Mouse (Mus musculus) kidney, adult 2 months (tissue): Measurements from ENCODE around the gene Enpp3. TPM values are rescaled to one million over a fixed set of nuclear protein-coding genes. Genes with fewer than 3 reads are reported as not detected.
"Not testable (repeated sequence)": the region's sequence is repeated elsewhere in the genome, so short reads cannot be mapped to it uniquely, and the experiment has no call there.

Experiments
- DNase-seq: peaks from one replicate; pipeline ENCODE4 v3.0.0; 2021
- H3K27ac ChIP-seq: fragments of 200-500 bp; 2 replicates; pipeline ENCODE4 v1.5.1; 2012; ENCODE audit warnings: low read depth, low read length, control low read depth, inconsistent platforms; ENCODE audit not compliant: insufficient read depth
- H3K27me3 ChIP-seq: fragments of 200-500 bp; replicated peaks from 2 replicates; pipeline ENCODE4 v1.6.1; 2012; ENCODE audit warnings: mild to moderate bottlenecking, moderate library complexity, low read length, inconsistent platforms; ENCODE audit not compliant: control insufficient read depth, insufficient read depth
- H3K36me3 ChIP-seq: fragments of 200-500 bp; 2 replicates; pipeline ENCODE4 v1.6.1; 2012; ENCODE audit warnings: mild to moderate bottlenecking, moderate library complexity, low read length, inconsistent platforms; ENCODE audit not compliant: control insufficient read depth, insufficient read depth
- H3K4me1 ChIP-seq: fragments of 200-500 bp; 2 replicates; pipeline ENCODE4 v1.6.1; 2011; ENCODE audit warnings: low read length; ENCODE audit not compliant: control insufficient read depth, insufficient read depth
- H3K4me3 ChIP-seq: fragments of 200-500 bp; 2 replicates; pipeline ENCODE4 v1.5.1; 2011; ENCODE audit warnings: mild to moderate bottlenecking, low read depth, low read length, control low read depth; ENCODE audit not compliant: insufficient read depth
- CTCF ChIP-seq: fragments of 200-500 bp; conservative IDR thresholded peaks from 2 replicates; pipeline ENCODE4 v1.5.1; 2011; ENCODE audit warnings: low read depth, mild to moderate bottlenecking, control low read depth, low read length, moderate library complexity, mixed read lengths; ENCODE audit not compliant: insufficient read depth, insufficient read length
- POLR2A ChIP-seq: fragments of 200-500 bp; IDR thresholded peaks from one replicate; pipeline ENCODE4 v1.6.1; 2011; ENCODE audit warnings: low read depth, low read length, control low read depth
- WGBS: fragments of 180-500 bp; shearing (Covaris S2); methylation state at CpG from one replicate; pipeline ENCODE4 v1.1.7; 2018; 5-methylcytosine and 5-hydroxymethylcytosine counted together
- polyA plus RNA-seq: library from polyadenylated mRNA; depleted of rRNA; stranded (reverse); fragments of >200 nt; gene quantifications from 2 replicates; pipeline ENCODE4 v1.2.3, GENCODE M21; 2012

The Enpp3 gene
- polyA plus RNA-seq, 1 experiment: 30.1 TPM

DNA sequence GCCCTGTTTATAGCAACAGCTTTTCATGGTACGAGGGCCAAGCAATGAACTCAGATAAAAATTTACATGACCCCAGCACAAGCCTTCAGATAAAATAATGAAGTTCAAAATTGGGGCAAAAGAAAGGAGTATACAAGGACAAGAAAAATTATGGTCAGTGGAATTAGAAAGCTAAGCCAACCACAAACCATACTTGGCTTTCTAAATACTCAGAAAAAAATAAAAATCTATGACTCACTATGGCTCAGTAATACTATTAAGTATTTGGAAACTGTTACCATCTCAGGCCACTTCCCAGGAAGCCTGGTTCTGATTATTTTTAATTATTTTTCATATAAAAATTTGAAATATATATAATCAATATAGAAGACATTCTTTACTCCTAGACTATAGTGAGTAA, 19.8 kb downstream of the Enpp3 start:
- no peak overlapping the region for H3K27ac ChIP-seq
- H3K4me1 ChIP-seq: no peaks in the 10 kb centered on the region; the same call in 1 of the 2 replicates
- TF ChIP-seq CTCF (no peak), POLR2A (no peak)
- no peak overlapping the region for H3K4me3 ChIP-seq
- no peak for DNase-seq
- 63% methylated on average over 1 of the region's 1 CpGs for WGBS
- peaks cover 2% of the 10 kb centered on the region; the same call in 1 of the 2 replicates for H3K36me3 ChIP-seq
- H3K27me3 ChIP-seq: no peaks in the 10 kb centered on the region

DNA sequence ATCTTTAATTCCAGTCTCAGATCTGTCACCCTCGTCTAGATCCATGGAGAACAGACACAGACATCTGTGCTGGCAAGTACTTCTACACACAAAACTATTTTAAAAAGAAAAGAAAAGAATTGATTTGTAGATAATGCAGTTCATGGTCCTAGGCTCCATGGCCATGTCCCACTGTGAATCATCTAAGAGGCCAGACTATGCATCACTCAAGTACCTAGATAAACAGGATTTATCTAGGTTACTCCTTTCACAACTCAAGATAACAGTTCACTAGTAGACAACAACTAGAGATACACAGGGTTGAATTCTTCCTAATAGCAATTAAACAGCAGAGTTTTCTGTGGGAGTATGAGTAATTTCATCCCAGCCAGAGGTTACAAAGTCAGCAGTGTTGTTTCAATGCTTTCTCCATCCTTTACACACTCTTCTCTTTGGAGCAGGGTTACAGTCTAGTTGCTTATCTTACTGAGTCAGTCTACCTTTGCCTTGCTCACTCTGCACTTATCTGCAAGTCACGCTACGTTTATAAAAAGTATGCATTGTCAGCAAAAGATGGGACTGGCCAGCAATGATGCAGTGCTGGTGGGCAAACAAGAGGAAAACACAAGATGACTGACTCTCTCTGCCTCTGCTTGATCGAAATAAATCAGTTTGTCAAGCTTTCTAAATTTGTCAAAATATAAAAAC, 20.5 kb downstream of the Enpp3 start:
- Histone ChIP-seq H3K36me3 (peaks cover 2% of the 10 kb centered on the region; the same call in 1 of the 2 replicates), H3K27ac (no peak overlapping the region), H3K4me3 (no peak overlapping the region), H3K27me3 (no peaks in the 10 kb centered on the region), H3K4me1 (no peaks in the 10 kb centered on the region; the same call in 1 of the 2 replicates)
- DNase-seq: no peak
- no peak for TF ChIP-seq CTCF
- no peak for TF ChIP-seq POLR2A
- WGBS: 69% methylated on average over 4 of the region's 4 CpGs

DNA sequence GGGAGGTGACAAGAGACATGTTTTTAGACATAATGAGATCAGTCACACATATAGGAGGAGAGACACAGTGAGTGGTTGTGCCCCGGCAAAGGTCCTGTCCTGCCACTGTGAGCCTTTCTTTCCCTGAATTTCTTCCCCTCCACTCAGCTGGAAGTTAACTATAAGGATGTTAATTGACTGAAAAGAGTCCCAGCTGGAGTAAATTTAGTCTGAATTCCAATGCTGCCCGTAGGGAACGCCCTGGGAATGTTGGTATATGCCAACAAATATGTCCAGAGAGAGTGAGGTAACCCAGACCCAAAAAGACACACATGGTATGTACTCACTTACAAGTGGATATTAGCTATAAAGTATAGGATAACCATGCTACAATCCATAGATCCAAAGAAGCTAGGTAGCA, 23.1 kb downstream of the Enpp3 start:
- Histone ChIP-seq H3K36me3 (peaks cover 2% of the 10 kb centered on the region; the same call in 1 of the 2 replicates), H3K4me3 (no peak overlapping the region), H3K4me1 (no peaks in the 10 kb centered on the region; the same call in 1 of the 2 replicates), H3K27ac (no peak overlapping the region), H3K27me3 (no peaks in the 10 kb centered on the region)
- DNase-seq: no peak
- 91% methylated on average over 3 of the region's 3 CpGs for WGBS
- TF ChIP-seq CTCF (no peak), POLR2A (no peak)

DNA sequence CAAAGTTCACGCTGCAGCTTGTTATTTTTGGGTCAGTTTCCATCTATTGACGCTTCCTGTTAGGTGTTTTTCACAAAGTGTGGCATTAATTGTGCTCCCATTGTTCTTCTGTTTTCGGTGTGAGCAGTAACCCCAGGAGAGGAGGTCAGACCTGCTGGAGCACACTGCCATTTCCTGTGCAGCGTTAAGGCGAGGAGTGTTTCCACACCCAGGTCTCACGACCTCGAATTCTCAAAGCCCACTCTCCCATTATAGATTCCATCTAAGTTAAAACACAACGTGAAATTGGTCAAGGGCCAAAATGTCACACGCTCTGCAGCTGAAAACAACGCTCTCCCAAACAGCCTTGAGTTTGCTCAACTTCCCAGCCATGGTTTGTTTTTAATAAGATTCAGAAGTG, 32.0 kb downstream of the Enpp3 start:
- H3K4me3 ChIP-seq: peak overlapping the region; percentile 5; the same call in 1 of the 2 replicates
- H3K27me3 ChIP-seq: no peaks in the 10 kb centered on the region
- peak overlapping the region; percentile 21; the same call in 1 of the 2 replicates for H3K27ac ChIP-seq
- TF ChIP-seq CTCF (no peak), POLR2A (no peak)
- H3K36me3 ChIP-seq: no peaks in the 10 kb centered on the region
- peak; percentile 55 for DNase-seq
- H3K4me1 ChIP-seq: 0 out of 2 replicates have a peak, but pooled peaks cover 2% of the 10 kb centered on the region
- WGBS: 21% methylated on average over 10 of the region's 10 CpGs

DNA sequence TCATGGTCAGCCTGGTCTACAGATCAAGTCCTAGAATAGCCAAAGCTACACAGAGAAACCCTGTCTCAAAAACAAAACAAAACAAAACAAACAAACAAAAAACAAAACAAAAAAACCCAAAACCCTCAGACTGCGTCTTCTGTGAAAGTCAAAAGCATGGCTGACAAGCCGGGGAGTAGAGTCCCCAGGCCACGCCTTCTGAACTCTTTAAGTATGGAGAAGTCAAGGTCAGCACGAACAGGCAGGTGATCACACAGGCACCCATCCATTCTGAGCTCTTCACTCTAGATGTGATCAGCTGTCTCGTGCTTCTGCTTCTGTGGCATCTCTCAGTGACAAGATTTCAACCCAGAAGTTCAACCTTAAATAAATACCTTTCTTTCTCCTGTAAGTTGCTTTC, 35.9 kb downstream of the Enpp3 start:
- H3K4me3 ChIP-seq: no peak overlapping the region
- TF ChIP-seq POLR2A (no peak), CTCF (no peak)
- 81% methylated on average over 5 of the region's 5 CpGs for WGBS
- H3K4me1 ChIP-seq: 0 out of 2 replicates have a peak, but pooled peaks cover 2% of the 10 kb centered on the region
- no peak for DNase-seq
- no peak overlapping the region for H3K27ac ChIP-seq
- H3K36me3 ChIP-seq: no peaks in the 10 kb centered on the region
- no peaks in the 10 kb centered on the region for H3K27me3 ChIP-seq

DNA sequence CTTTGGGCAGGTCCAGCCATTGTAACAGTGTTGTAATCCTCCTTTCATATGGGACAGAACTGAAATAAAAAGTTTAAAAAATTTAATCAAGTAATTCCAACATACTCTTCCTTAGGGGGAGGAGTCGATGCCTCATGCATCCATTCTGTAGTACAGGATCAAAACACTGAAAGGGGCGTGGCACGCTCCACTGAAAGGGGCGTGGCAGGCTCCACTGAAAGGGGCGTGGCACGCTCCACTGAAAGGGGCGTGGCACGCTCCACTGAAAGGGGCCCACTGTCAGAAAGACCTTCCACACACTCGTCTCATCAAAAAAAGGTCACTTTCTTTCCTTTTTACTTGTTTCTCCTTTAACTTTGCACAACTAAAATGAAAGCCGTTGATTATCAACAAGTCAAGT, 36.7 kb downstream of the Enpp3 start:
- Histone ChIP-seq H3K27me3 (no peaks in the 10 kb centered on the region), H3K4me1 (0 out of 2 replicates have a peak, but pooled peaks cover 2% of the 10 kb centered on the region), H3K4me3 (no peak overlapping the region), H3K36me3 (no peaks in the 10 kb centered on the region), H3K27ac (no peak overlapping the region)
- DNase-seq: no peak
- TF ChIP-seq CTCF (no peak), POLR2A (no peak)
- WGBS: 93% methylated on average over 10 of the region's 10 CpGs

DNA sequence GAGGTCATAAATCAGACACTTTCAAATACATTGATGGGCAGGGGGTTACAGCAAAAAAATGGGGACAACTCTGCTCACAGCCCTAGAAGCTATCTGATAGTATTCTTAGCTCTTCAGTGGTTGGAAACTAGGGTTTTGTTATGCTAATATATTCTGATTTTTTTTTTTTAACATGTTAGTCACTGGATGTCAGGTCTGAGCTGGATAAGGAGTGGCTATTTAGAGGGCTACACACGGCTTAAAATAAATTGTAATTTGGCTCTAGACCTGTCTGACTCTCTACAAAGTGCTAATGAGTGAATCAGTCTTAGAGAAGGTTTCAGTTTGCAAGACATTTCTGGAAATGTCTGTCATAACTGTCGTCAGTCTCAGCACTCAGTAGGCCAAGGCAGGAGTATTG, 37.5 kb downstream of the Enpp3 start:
- H3K27me3 ChIP-seq: no peaks in the 10 kb centered on the region
- TF ChIP-seq CTCF (no peak), POLR2A (no peak)
- WGBS: 73% methylated on average over 2 of the region's 2 CpGs
- H3K36me3 ChIP-seq: no peaks in the 10 kb centered on the region
- no peak overlapping the region for H3K4me3 ChIP-seq
- no peak for DNase-seq
- H3K4me1 ChIP-seq: no peaks in the 10 kb centered on the region
- no peak overlapping the region for H3K27ac ChIP-seq

DNA sequence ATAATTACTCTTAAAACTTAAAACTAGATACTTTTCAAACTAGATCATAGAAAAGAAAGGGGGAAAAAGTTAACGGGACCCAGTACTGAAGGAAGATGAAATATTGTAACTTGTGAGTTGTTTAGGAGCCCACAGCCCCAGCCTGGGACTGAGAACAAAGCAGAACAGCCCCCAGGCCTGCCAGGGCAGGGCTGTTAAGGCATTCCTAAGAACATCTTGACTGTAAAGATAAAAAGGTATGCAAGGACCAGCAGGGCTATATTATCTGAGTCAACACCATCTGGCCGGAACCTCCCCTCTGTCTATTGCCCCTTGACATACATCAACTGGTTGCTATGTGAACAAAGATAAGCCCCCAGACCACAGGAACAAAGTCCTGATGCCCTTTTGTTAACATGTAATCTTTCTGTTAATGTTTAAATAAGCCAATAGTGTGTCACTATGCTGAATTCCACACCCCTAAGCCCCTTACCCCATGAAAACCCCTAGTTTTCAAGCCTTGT, 39.8 kb downstream of the Enpp3 start:
- not testable (repeated sequence) for DNase-seq, H3K36me3 ChIP-seq, H3K4me3 ChIP-seq, H3K4me1 ChIP-seq, H3K27ac ChIP-seq, H3K27me3 ChIP-seq
- 97% methylated on average over 2 of the region's 2 CpGs for WGBS
